Mouse (Mus musculus) ES-Bruce4 (cell line): Measurements from ENCODE around the gene Gc.

Experiments used
- CTCF ChIP-seq: IDR thresholded peaks from one replicate; pipeline ENCODE4 v1.8.1; 2011; ENCODE audit warnings: low read depth, low read length
- POLR2A ChIP-seq: IDR thresholded peaks from one replicate; pipeline ENCODE4 v1.8.1; 2011; ENCODE audit warnings: low read length; ENCODE audit not compliant: insufficient read depth

- TF ChIP-seq POLR2A = no peak
- TF ChIP-seq CTCF = no peak
These were observed 9.7 kb downstream of the Gc start for GRCm38 (mm10) chr5:89447978-89448377.
